Mouse (Mus musculus): Measurements from ENCODE around the gene Sigirr. TPM values are rescaled to one million over a fixed set of nuclear protein-coding genes. Genes with fewer than 3 reads are reported as not detected.

Gene Sigirr
- polyA plus RNA-seq, 1 experiment from 2014 or later: 2.2 TPM

Other genes starting within 250 kb of the Sigirr start
- 0.22 TPM in 1 of 2 replicates, not detected in the other for gene Gm45785, start 244.2 kb downstream of the Sigirr start, polyA plus RNA-seq (2016; fragmentation: Nextera tagmentation; extraction: Ambion mirVana)
- 57.7 and 59.1 TPM in 2 replicates for gene Ric8a, start 243.6 kb downstream of the Sigirr start, polyA plus RNA-seq (2016; fragmentation: Nextera tagmentation; extraction: Ambion mirVana)
- gene Bet1l, start 243.0 kb downstream of the Sigirr start, polyA plus RNA-seq (2016; fragmentation: Nextera tagmentation; extraction: Ambion mirVana): 22.4 and 23.0 TPM in 2 replicates
- 332 TPM in 2 replicates for gene Psmd13, start 218.6 kb downstream of the Sigirr start, polyA plus RNA-seq (2016; fragmentation: Nextera tagmentation; extraction: Ambion mirVana)
- gene Sirt3, start 218.3 kb downstream of the Sigirr start, polyA plus RNA-seq (2016; fragmentation: Nextera tagmentation; extraction: Ambion mirVana): 22.6 and 24.5 TPM in 2 replicates
- not detected in 2 replicates for gene Cox8b, start 200.1 kb downstream of the Sigirr start, polyA plus RNA-seq (2016; fragmentation: Nextera tagmentation; extraction: Ambion mirVana)
- 0.19 TPM in 1 of 2 replicates, not detected in the other for gene Nlrp6, start 179.7 kb downstream of the Sigirr start, polyA plus RNA-seq (2016; fragmentation: Nextera tagmentation; extraction: Ambion mirVana)
- gene Pgghg, start 159.2 kb downstream of the Sigirr start, polyA plus RNA-seq (2016; fragmentation: Nextera tagmentation; extraction: Ambion mirVana): 13.5 and 14.3 TPM in 2 replicates
- 2.9 and 3.8 TPM in 2 replicates for gene Ifitm5, start 150.3 kb downstream of the Sigirr start, polyA plus RNA-seq (2016; fragmentation: Nextera tagmentation; extraction: Ambion mirVana)
- gene Gm45717, start 144.6 kb downstream of the Sigirr start, polyA plus RNA-seq (2016; fragmentation: Nextera tagmentation; extraction: Ambion mirVana): 0.52 TPM in 1 of 2 replicates, not detected in the other
- 602 and 668 TPM in 2 replicates for gene Ifitm2, start 144.6 kb downstream of the Sigirr start, polyA plus RNA-seq (2016; fragmentation: Nextera tagmentation; extraction: Ambion mirVana)
- 8.7 and 13.4 TPM in 2 replicates for gene Ifitm1, start 133.4 kb downstream of the Sigirr start, polyA plus RNA-seq (2016; fragmentation: Nextera tagmentation; extraction: Ambion mirVana)
- gene Ifitm3, start 89.8 kb downstream of the Sigirr start, polyA plus RNA-seq (2016; fragmentation: Nextera tagmentation; extraction: Ambion mirVana): 42.6 and 44.7 TPM in 2 replicates
- not detected in 2 replicates for gene Ifitm6, start 82.6 kb downstream of the Sigirr start, polyA plus RNA-seq (2016; fragmentation: Nextera tagmentation; extraction: Ambion mirVana)
- not detected in 2 replicates for gene Gm17387, start 71.4 kb downstream of the Sigirr start, polyA plus RNA-seq (2016; fragmentation: Nextera tagmentation; extraction: Ambion mirVana)
- gene B4galnt4, start 39.5 kb downstream of the Sigirr start, polyA plus RNA-seq (2016; fragmentation: Nextera tagmentation; extraction: Ambion mirVana): 26.5 and 27.7 TPM in 2 replicates
- 9.4 and 9.6 TPM in 2 replicates for gene Pkp3, start 22.4 kb downstream of the Sigirr start, polyA plus RNA-seq (2016; fragmentation: Nextera tagmentation; extraction: Ambion mirVana)
- gene Ano9, start 17.2 kb upstream of the Sigirr start, polyA plus RNA-seq (2016; fragmentation: Nextera tagmentation; extraction: Ambion mirVana): 1.8 and 2.5 TPM in 2 replicates
- gene Ptdss2, start 21.8 kb upstream of the Sigirr start, polyA plus RNA-seq (2016; fragmentation: Nextera tagmentation; extraction: Ambion mirVana): 77.8 and 83.8 TPM in 2 replicates
- 77.9 and 79.7 TPM in 2 replicates for gene Rnh1, start 72.3 kb upstream of the Sigirr start, polyA plus RNA-seq (2016; fragmentation: Nextera tagmentation; extraction: Ambion mirVana)
- gene Hras, start 93.4 kb upstream of the Sigirr start, polyA plus RNA-seq (2016; fragmentation: Nextera tagmentation; extraction: Ambion mirVana): 94.3 and 94.9 TPM in 2 replicates
- 15.1 and 18.1 TPM in 2 replicates for gene Lrrc56, start 93.6 kb upstream of the Sigirr start, polyA plus RNA-seq (2016; fragmentation: Nextera tagmentation; extraction: Ambion mirVana)
- 4.9 and 5.3 TPM in 2 replicates for gene Lmntd2, start 113.5 kb upstream of the Sigirr start, polyA plus RNA-seq (2016; fragmentation: Nextera tagmentation; extraction: Ambion mirVana)
- 54.5 and 56.0 TPM in 2 replicates for gene Rassf7, start 115.3 kb upstream of the Sigirr start, polyA plus RNA-seq (2016; fragmentation: Nextera tagmentation; extraction: Ambion mirVana)
- 114 and 124 TPM in 2 replicates for gene Phrf1, start 128.2 kb upstream of the Sigirr start, polyA plus RNA-seq (2016; fragmentation: Nextera tagmentation; extraction: Ambion mirVana)
- gene Irf7, start 165.9 kb upstream of the Sigirr start, polyA plus RNA-seq (2016; fragmentation: Nextera tagmentation; extraction: Ambion mirVana): 0.34 TPM in 2 replicates
- gene Cdhr5, start 176.2 kb upstream of the Sigirr start, polyA plus RNA-seq (2016; fragmentation: Nextera tagmentation; extraction: Ambion mirVana): 0.10 and 0.17 TPM in 2 replicates
- gene Sct, start 178.6 kb upstream of the Sigirr start, polyA plus RNA-seq (2016; fragmentation: Nextera tagmentation; extraction: Ambion mirVana): 8.8 and 9.6 TPM in 2 replicates
- 0.60 and 0.86 TPM in 2 replicates for gene Drd4, start 191.4 kb upstream of the Sigirr start, polyA plus RNA-seq (2016; fragmentation: Nextera tagmentation; extraction: Ambion mirVana)
- 57.9 and 65.0 TPM in 2 replicates for gene Deaf1, start 227.1 kb upstream of the Sigirr start, polyA plus RNA-seq (2016; fragmentation: Nextera tagmentation; extraction: Ambion mirVana)
- 44.9 and 49.0 TPM in 2 replicates for gene Tmem80, start 227.2 kb upstream of the Sigirr start, polyA plus RNA-seq (2016; fragmentation: Nextera tagmentation; extraction: Ambion mirVana)
- 12.1 and 13.0 TPM in 2 replicates for gene Eps8l2, start 238.3 kb upstream of the Sigirr start, polyA plus RNA-seq (2016; fragmentation: Nextera tagmentation; extraction: Ambion mirVana)